Mouse (Mus musculus) heart, postnatal 10 days (tissue): ENCODE data around the gene Gm9774. TPM values are rescaled to one million over a fixed set of nuclear protein-coding genes. Genes with fewer than 3 reads are reported as not detected.
A peak's percentile ranks its signal among the peaks of the same experiment; 100 is the strongest.

Source experiments
- DNase-seq, 2 experiments: peaks; one replicate each; pipeline ENCODE4 v3.0.0; 2021
- intact Hi-C: fragments of 180-260 bp; cut with DNase I; formaldehyde crosslinking; loops from one replicate; pipeline ENCODE4 v1.15.1; 2025
- total RNA-seq, 2 experiments: library from RNA; stranded (reverse); gene quantifications; 2 replicates each; pipeline ENCODE4 v1.2.3; 2021

Gene Gm9774
- 1 to 10 TPM; 3.9 to 5.2 TPM for total RNA-seq

DNA sequence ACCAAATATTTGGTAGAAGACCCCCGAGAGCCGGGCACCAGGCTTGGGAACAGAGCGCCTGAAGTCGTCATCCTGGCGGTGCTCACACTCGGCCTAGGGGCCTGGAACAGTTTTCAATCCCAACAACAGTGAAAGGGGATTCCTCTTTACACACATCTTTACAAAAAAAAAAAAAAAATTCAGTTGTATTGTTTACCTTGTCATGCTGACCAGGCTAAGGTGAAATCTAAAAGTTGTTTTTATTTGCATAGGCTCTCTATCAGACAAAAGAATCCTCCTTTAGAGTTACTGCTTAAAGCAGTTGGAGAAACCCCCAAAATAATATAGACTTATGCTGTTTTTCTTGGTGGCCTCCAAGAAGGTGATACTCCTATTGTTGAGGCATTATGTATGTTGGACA is at the start of gene Gm9774:
Gene Gm9774 (minus strand): TSS at position 101 of the 400 bp plus-strand sequence.
- DNase-seq = no peak
- intact Hi-C loops = no loop called here

DNA sequence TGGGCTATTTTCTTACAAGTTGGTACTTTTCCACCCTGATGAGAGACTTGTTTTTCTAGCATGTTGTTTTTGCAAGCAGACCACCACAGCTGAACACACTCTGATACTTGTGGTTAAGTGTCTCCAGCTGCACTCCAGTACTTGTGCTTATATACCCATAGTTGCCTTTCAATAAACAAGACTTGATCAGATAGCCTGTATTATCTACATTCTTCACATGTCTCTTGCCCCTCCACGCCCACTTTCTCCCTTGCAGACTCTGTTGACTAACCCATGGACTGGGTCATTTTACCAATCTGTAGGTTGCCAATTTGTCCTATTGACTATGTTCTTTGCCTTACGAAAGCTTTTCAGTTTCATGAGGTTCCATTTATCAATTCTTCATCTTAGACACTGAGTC is 40.9 kb upstream of the Gm9774 start:
- intact Hi-C loops = no loop called here
- DNase-seq = no peak

DNA sequence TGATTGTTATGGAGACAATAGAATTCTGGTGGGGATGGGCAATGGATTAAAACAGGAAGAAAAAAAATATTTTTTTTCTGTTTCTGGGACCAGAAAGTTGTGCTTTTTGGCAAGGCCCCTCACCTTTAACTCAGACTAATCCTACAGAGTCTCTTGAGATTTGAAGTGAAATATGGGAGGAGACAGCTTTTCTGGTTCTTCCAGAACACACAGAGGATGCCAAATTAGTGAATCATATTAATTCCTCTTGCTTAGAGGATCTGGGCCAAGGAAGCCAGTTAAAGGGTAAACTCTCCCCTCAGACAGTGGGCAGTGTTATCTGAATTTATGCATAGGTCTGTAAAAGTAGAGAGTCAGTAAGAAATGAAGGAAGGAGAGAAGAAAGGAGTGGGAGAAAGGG is 38.2 kb upstream of the Gm9774 start:
- DNase-seq = peak in 1 of 2 experiments; percentile 2
- intact Hi-C loops = no loop called here

DNA sequence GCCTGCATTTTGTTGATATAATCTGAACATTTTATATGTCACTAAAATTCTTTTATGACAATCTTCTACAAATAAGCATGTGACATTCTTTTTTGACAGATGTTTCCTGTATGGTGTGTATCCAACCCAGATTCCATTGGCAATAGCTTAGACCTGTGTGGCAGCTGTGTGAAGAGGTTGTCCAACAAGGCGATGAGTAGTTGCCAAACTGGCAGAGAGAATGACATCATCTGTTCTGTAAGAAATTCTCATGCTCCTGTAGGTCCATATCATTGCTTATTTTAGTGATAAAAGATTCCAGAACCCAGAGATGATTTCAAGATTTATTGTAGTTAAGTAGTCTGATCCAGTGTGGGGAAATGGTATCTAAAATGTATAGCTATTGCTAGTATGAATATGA is 37.4 kb upstream of the Gm9774 start:
- no peak for DNase-seq
- intact Hi-C loops = no loop called here

DNA sequence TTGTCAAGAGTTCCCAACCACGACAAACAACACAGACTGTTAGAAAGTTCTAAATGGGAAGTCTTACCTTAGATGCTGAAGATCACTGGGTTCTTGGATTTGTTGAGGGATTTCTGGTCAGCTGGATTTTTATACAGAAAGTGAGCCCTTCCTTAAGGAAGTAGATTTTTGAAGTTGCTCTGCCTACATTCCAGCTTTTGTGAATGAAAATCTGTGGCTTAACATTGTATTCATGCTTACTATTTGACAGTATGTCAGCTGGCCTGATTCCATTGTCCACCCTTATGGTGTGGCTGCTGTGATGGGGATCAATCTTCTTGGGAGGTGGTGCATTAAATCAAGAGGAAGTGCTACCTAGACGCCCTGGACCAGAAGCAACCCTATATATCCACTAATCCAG is 29.4 kb upstream of the Gm9774 start, which contains the start of gene Sprr3:
Gene Sprr3 (minus strand): TSS at position 101 of the 400 bp plus-strand sequence.
- no peak for DNase-seq
- intact Hi-C loops = no loop called here

DNA sequence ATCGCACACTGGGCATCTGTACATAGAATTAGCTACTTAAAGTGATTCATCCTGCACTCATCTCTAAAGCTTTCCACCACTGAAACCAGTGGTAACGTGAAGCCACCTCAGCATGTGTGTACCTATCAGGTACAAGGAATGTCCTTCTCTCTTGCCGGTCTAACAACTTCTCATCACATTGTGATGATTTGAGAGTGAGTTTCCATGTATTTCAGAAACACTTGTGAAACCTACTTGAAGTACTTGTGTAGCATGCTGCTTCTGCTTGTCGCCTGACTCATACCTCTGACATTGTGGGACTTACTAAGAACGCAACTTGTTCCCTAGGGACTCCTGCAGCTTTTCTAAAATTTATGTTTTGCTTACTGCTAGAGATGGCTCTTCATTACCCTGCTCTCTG is 25.9 kb upstream of the Gm9774 start:
- intact Hi-C loops = no loop called here
- DNase-seq = no peak

DNA sequence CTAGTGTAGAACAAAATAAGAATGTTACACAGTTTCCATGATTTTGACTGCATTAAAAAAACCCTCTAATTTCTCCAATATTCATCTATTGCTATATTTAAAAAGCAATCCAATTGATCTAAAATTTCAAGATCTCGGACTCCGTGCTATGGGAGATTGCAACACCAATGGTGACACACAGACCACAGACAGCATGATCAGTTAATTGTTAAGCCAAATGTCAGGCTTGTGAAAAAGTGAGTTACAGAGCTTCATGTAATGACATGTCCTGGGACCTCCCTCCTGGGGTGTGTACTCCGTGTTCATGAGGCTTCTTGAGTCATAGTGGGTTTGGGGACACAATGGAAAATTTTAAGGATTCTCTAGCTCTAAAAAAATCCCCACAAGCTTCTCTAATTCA is 11.0 kb upstream of the Gm9774 start:
- intact Hi-C loops = no loop called here
- DNase-seq = no peak

DNA sequence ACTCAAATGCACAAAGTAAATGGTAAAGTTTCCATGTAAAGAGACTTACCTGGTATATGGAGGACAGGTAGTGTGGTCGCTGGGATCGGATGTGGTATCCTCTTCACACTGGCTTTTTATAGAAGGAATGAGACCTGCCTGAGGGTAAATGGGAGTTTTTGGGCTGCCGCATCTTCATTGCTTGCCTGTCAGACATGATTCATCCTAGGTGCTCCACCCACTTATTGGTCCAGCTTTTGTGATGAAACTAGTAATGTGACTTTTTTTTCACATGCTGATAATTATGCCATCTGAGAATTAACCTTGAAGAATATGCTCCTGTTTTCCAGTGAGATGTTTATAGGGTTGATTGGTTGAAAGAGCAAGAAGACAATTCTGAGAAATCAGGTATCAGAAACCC is 9.5 kb upstream of the Gm9774 start, which contains the start of gene Sprr1b:
Gene Sprr1b (minus strand): TSS at position 101 of the 400 bp plus-strand sequence.
- intact Hi-C loops = no loop called here
- DNase-seq = no peak

DNA sequence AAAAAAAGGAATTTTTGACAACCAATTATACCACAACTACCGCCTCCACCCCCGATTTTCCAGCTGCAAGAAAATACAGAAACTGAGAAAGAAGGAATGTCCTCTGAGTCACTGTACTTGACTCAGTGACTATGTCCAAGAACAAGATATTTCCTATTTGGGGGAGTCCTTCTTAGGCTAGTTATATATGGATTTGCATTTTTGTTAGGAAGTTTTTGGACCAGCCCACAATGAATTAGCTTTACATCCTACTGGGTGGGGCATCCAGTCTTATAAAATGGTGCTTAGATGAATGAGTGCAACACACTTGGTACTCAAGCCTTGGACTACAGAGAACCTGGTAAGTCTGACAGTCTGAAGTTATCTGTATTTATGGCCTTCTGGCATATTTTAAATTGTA is 3.1 kb upstream of the Gm9774 start, which contains the start of gene Sprr2k:
Gene Sprr2k (plus strand): TSS at position 301 of the 400 bp plus-strand sequence.
- intact Hi-C loops = no loop called here
- DNase-seq = no peak

DNA sequence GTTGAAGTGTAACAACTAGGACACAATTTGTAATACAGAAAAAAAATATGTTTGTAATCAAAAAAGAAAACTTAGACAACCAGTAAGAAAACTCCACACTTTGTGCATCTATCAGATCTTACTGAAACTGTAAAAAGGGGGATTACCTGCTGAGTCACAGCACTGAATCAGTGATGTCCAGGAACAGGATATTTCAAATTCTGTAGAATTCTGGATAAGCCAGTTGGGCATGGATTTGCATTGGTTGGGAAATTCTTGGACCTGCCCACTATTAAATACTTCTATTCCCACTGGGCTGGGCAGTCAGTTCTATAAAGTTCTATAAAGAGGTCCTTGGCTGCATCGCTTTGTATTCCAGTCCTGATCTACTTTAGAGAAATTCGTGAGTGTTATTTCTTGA is 11.4 kb downstream of the Gm9774 start, which contains the start of gene Sprr2j-ps:
Gene Sprr2j-ps (plus strand): TSS at position 301 of the 400 bp plus-strand sequence.
- DNase-seq = no peak
- intact Hi-C loops = no loop called here

DNA sequence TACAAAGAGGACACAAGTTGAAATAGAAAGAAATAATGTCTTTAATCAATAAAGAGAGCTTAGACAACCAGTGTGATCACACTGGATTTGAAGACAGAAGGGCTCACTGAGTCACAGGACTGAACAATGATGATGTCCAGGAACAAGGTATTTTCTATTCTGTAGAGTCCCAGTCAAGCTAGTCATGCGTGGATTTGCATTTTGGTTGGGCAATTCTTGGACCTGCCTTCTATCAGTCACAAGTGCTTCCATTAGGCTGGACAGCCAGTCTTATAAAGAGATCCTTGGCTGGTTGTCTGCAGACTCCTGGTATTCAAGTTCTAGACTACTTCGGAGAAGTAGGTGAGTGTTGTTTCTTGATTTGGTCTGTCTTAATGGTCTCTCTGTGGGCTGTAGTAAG is 21.5 kb downstream of the Gm9774 start, which contains the start of gene Sprr2i:
Gene Sprr2i (plus strand): TSS at position 301 of the 400 bp plus-strand sequence.
- intact Hi-C loops = no loop called here
- no peak for DNase-seq

DNA sequence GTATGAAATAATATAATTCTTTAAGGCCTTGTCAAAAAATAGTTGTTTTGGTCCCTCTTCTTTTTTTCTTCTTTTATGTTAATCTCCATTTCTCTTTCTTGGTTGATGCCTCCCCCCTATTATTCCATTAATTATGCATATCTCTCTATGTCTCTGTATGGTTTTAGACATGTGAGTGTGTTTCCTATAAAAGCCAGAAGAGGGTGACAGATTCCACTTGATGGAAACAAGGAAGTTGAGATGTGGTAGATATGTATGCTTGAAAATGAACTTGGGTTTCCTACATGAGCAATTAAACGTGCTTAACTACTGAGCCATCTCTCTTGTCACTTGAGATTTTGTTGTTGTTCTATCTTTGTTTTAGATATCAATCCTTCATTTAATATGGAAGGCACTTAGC is 34.9 kb downstream of the Gm9774 start:
- DNase-seq = no peak
- intact Hi-C loops = loop anchor here (5.0 kb wide), 1 partner anchor 118 kb away; no protein-coding TSS in a partner anchor

DNA sequence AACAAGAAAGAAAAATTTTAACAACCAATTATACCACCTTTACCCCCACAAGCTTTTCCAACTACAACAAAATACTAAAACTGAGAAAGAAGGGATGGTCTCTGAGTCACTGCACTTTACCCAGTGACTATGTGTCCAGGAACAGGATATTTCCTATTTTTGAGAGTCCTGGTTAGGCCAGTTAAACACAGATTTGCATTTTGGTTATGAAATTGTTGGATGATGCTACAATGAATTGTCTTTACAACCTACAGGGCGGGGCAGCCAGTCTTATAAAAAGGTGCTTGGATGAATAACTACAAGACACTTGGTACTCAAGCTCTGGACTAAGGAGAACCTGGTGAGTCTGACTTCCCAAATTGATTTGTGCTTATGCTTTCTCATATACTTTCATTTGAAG is 43.8 kb downstream of the Gm9774 start, which contains the start of gene Sprr2h:
Gene Sprr2h (plus strand): TSS at position 301 of the 400 bp plus-strand sequence.
- DNase-seq = no peak
- intact Hi-C loops = no loop called here

Other genes starting within 250 kb of the Gm9774 start
- not detected for gene Sprr2a1, start 213.6 kb downstream of the Gm9774 start, total RNA-seq
- gene Sprr2a2, start 213.5 kb downstream of the Gm9774 start, total RNA-seq = 1 to 10 TPM; 2.6 to 3.4 TPM
- not detected for gene Sprr2a3, start 144.0 kb downstream of the Gm9774 start, total RNA-seq
- not detected for gene Sprr2b, start 112.8 kb downstream of the Gm9774 start, total RNA-seq
- gene Sprr2d, start 90.3 kb downstream of the Gm9774 start, total RNA-seq = not detected
- not detected for gene Sprr2e, start 77.3 kb downstream of the Gm9774 start, total RNA-seq
- gene Sprr2f, start 64.2 kb downstream of the Gm9774 start, total RNA-seq = not detected
- gene Sprr2h, start 43.7 kb downstream of the Gm9774 start, total RNA-seq = not detected
- gene Sprr2i, start 21.4 kb downstream of the Gm9774 start, total RNA-seq = not detected
- not detected for gene Sprr2j-ps, start 11.3 kb downstream of the Gm9774 start, total RNA-seq
- gene Sprr2k, start 3.2 kb upstream of the Gm9774 start, total RNA-seq = not detected
- not detected for gene Sprr1b, start 9.4 kb upstream of the Gm9774 start, total RNA-seq
- not detected for gene Sprr3, start 29.3 kb upstream of the Gm9774 start, total RNA-seq
- gene Sprr1a, start 56.5 kb upstream of the Gm9774 start, total RNA-seq = not detected
- not detected for gene Sprr4, start 71.1 kb upstream of the Gm9774 start, total RNA-seq
- not detected for gene 2310046K23Rik, start 105.1 kb upstream of the Gm9774 start, total RNA-seq
- gene Ivl, start 144.3 kb upstream of the Gm9774 start, total RNA-seq = not detected
- gene Smcp, start 159.6 kb upstream of the Gm9774 start, total RNA-seq = not detected
- gene 2210017I01Rik, start 178.1 kb upstream of the Gm9774 start, total RNA-seq = not detected
- gene Lce6a, start 192.2 kb upstream of the Gm9774 start, total RNA-seq = not detected
- not detected for gene Lce1a1, start 218.9 kb upstream of the Gm9774 start, total RNA-seq
- not detected for gene Lce1b, start 227.5 kb upstream of the Gm9774 start, total RNA-seq
- not detected for gene Lce1a2, start 240.9 kb upstream of the Gm9774 start, total RNA-seq
- gene Lce1c, start 249.8 kb upstream of the Gm9774 start, total RNA-seq = not detected